Mouse (Mus musculus): ENCODE measurements around the gene Rimbp3. TPM values are rescaled to one million over a fixed set of nuclear protein-coding genes. Genes with fewer than 3 reads are reported as not detected.
"Not testable (repeated sequence)": the region's sequence is repeated elsewhere in the genome, so short reads cannot be mapped to it uniquely, and the experiment has no call there.

Gene Rimbp3
- polyA plus RNA-seq, 1 experiment from 2014 or later: 0.24 TPM

- H3K9ac ChIP-seq: no peak overlapping the region
- no peak overlapping the region for H3K4me2 ChIP-seq
- H3K4me3 ChIP-seq: no peak overlapping the region
- H3K36me3 ChIP-seq: no peaks in the 10 kb centered on the region
- no peaks in the 10 kb centered on the region for H3K9me3 ChIP-seq
- no peaks in the 10 kb centered on the region for H3K27me3 ChIP-seq
- no peak for ATAC-seq (ENCODE audit: borderline replicate concordance, extremely low read depth, low FRiP score, low TSS enrichment)
- WGBS: 62% methylated on average over 5 of the region's 5 CpGs
- no peaks in the 10 kb centered on the region for H3K4me1 ChIP-seq
- no peak overlapping the region for H3K27ac ChIP-seq
Observed at GRCm38 (mm10) chr16:17225584-17225983, 17.2 kb downstream of the Rimbp3 start.

GRCm38 (mm10) chr16:17226496-17226895, 18.1 kb downstream of the Rimbp3 start:
- no peaks in the 10 kb centered on the region for H3K36me3 ChIP-seq
- no peaks in the 10 kb centered on the region for H3K9me3 ChIP-seq
- no peak for ATAC-seq (ENCODE audit: borderline replicate concordance, extremely low read depth, low FRiP score, low TSS enrichment)
- no peak overlapping the region for H3K4me3 ChIP-seq
- no peak overlapping the region for H3K27ac ChIP-seq
- no peak overlapping the region for H3K9ac ChIP-seq
- H3K4me2 ChIP-seq: no peak overlapping the region
- H3K4me1 ChIP-seq: no peaks in the 10 kb centered on the region
- H3K27me3 ChIP-seq: no peaks in the 10 kb centered on the region

- H3K36me3 ChIP-seq; H3K9me3 ChIP-seq; H3K27ac ChIP-seq; H3K9ac ChIP-seq; H3K4me3 ChIP-seq; H3K4me2 ChIP-seq; H3K27me3 ChIP-seq; ATAC-seq (ENCODE audit: borderline replicate concordance, extremely low read depth, low FRiP score, low TSS enrichment): not testable (repeated sequence)
- WGBS: 90% methylated on average over 2 of the region's 2 CpGs
- peaks cover 27% of the 10 kb centered on the region for H3K4me1 ChIP-seq
Observed at GRCm38 (mm10) chr16:17231523-17231922, 23.1 kb downstream of the Rimbp3 start.

GRCm38 (mm10) chr16:17232794-17233701, 24.6 kb downstream of the Rimbp3 start, which contains the start of gene Hic2:
Gene Hic2, plus strand, starts transcription at chr16:17233572.
- Histone ChIP-seq H3K4me3 (peak within 1 kb of the TSS; percentile 84), H3K27me3 (no peaks in the 10 kb centered on the region), H3K9me3 (no peaks in the 10 kb centered on the region), H3K36me3 (no peaks in the 10 kb centered on the region), H3K4me2 (peak within 1 kb of the TSS; percentile 91), H3K9ac (peak within 1 kb of the TSS; percentile 85), H3K4me1 (peaks cover 37% of the 10 kb centered on the region), H3K27ac (peak within 1 kb of the TSS; percentile 86)
- peak; percentile 99 for ATAC-seq (ENCODE audit: borderline replicate concordance, extremely low read depth, low FRiP score, low TSS enrichment)
- 1% methylated on average over 57 of the region's 59 CpGs for WGBS

GRCm38 (mm10) chr16:17233702-17234498, 25.5 kb downstream of the Rimbp3 start:
- H3K27ac ChIP-seq: peak overlapping the region; percentile 86
- peaks cover 45% of the 10 kb centered on the region for H3K4me1 ChIP-seq
- H3K27me3 ChIP-seq: no peaks in the 10 kb centered on the region
- ATAC-seq (ENCODE audit: borderline replicate concordance, extremely low read depth, low FRiP score, low TSS enrichment): peak; percentile 40
- H3K9ac ChIP-seq: peak overlapping the region; percentile 85
- H3K9me3 ChIP-seq: no peaks in the 10 kb centered on the region
- WGBS: under 1% methylated on average over 38 of the region's 62 CpGs
- H3K36me3 ChIP-seq: no peaks in the 10 kb centered on the region
- peak overlapping the region; percentile 84 for H3K4me3 ChIP-seq
- peak overlapping the region; percentile 91 for H3K4me2 ChIP-seq

GRCm38 (mm10) chr16:17234499-17234895, 26.1 kb downstream of the Rimbp3 start:
- ATAC-seq (ENCODE audit: borderline replicate concordance, extremely low read depth, low FRiP score, low TSS enrichment): no peak
- 3% methylated on average over 12 of the region's 12 CpGs for WGBS
- H3K9ac ChIP-seq: peak overlapping the region; percentile 85
- H3K9me3 ChIP-seq: no peaks in the 10 kb centered on the region
- no peaks in the 10 kb centered on the region for H3K27me3 ChIP-seq
- H3K36me3 ChIP-seq: no peaks in the 10 kb centered on the region
- H3K4me1 ChIP-seq: peaks cover 47% of the 10 kb centered on the region
- peak overlapping the region; percentile 86 for H3K27ac ChIP-seq
- H3K4me2 ChIP-seq: peak overlapping the region; percentile 91
- peak overlapping the region; percentile 84 for H3K4me3 ChIP-seq

- 21% methylated on average over 9 of the region's 9 CpGs for WGBS
Observed at GRCm38 (mm10) chr16:17234916-17235665, 26.7 kb downstream of the Rimbp3 start.

GRCm38 (mm10) chr16:17237634-17238033, 29.2 kb downstream of the Rimbp3 start:
- 69% methylated on average over 3 of the region's 3 CpGs for WGBS
- Histone ChIP-seq H3K4me3 (no peak overlapping the region), H3K4me1 (peaks cover 61% of the 10 kb centered on the region), H3K9ac (no peak overlapping the region), H3K36me3 (no peaks in the 10 kb centered on the region), H3K27ac (no peak overlapping the region), H3K9me3 (no peaks in the 10 kb centered on the region), H3K4me2 (no peak overlapping the region), H3K27me3 (no peaks in the 10 kb centered on the region)
- ATAC-seq (ENCODE audit: borderline replicate concordance, extremely low read depth, low FRiP score, low TSS enrichment): no peak

More at GRCm38 (mm10) chr16:17234916-17235665, 26.7 kb downstream of the Rimbp3 start:
- H3K27me3 ChIP-seq: no peaks in the 10 kb centered on the region
- H3K36me3 ChIP-seq: no peaks in the 10 kb centered on the region
- H3K4me2 ChIP-seq: peak overlapping the region; percentile 91
- H3K9ac ChIP-seq: peak overlapping the region; percentile 85; the same call in 1 of the 2 replicates
- H3K9me3 ChIP-seq: no peaks in the 10 kb centered on the region
- H3K4me3 ChIP-seq: peak overlapping the region; percentile 84
- peaks cover 53% of the 10 kb centered on the region for H3K4me1 ChIP-seq
- H3K27ac ChIP-seq: peak overlapping the region; percentile 25
- ATAC-seq (ENCODE audit: borderline replicate concordance, extremely low read depth, low FRiP score, low TSS enrichment): no peak

- no peak for ATAC-seq (ENCODE audit: borderline replicate concordance, extremely low read depth, low FRiP score, low TSS enrichment)
- Histone ChIP-seq H3K36me3 (no peaks in the 10 kb centered on the region), H3K27me3 (no peaks in the 10 kb centered on the region), H3K9me3 (no peaks in the 10 kb centered on the region), H3K4me2 (no peak overlapping the region), H3K27ac (no peak overlapping the region), H3K4me3 (no peak overlapping the region), H3K9ac (no peak overlapping the region), H3K4me1 (peaks cover 64% of the 10 kb centered on the region)
- 53% methylated on average over 2 of the region's 2 CpGs for WGBS
Observed at GRCm38 (mm10) chr16:17239409-17239808, 31.0 kb downstream of the Rimbp3 start.

GRCm38 (mm10) chr16:17243731-17244130, 35.3 kb downstream of the Rimbp3 start:
- WGBS: 13% methylated on average over 1 of the region's 1 CpGs
- Histone ChIP-seq H3K9ac (no peak overlapping the region), H3K4me1 (peaks cover 51% of the 10 kb centered on the region), H3K36me3 (no peaks in the 10 kb centered on the region), H3K9me3 (no peaks in the 10 kb centered on the region), H3K27me3 (no peaks in the 10 kb centered on the region), H3K4me3 (no peak overlapping the region), H3K27ac (peak overlapping the region; percentile 39), H3K4me2 (no peak overlapping the region)
- no peak for ATAC-seq (ENCODE audit: borderline replicate concordance, extremely low read depth, low FRiP score, low TSS enrichment)

- H3K4me2 ChIP-seq: no peak overlapping the region
- no peaks in the 10 kb centered on the region for H3K36me3 ChIP-seq
- H3K4me3 ChIP-seq: no peak overlapping the region
- ATAC-seq (ENCODE audit: borderline replicate concordance, extremely low read depth, low FRiP score, low TSS enrichment): no peak
- H3K27ac ChIP-seq: no peak overlapping the region
- WGBS: 66% methylated on average over 1 of the region's 1 CpGs
- H3K4me1 ChIP-seq: peaks cover 49% of the 10 kb centered on the region
- no peaks in the 10 kb centered on the region for H3K27me3 ChIP-seq
- H3K9me3 ChIP-seq: no peaks in the 10 kb centered on the region
- no peak overlapping the region for H3K9ac ChIP-seq
Observed at GRCm38 (mm10) chr16:17244996-17245395, 36.6 kb downstream of the Rimbp3 start.
